Mouse (Mus musculus): ENCODE data around the gene Gm8334. TPM values are rescaled to one million over a fixed set of nuclear protein-coding genes. Genes with fewer than 3 reads are reported as not detected.
"Not testable (repeated sequence)": the region's sequence is repeated elsewhere in the genome, so short reads cannot be mapped to it uniquely, and the experiment has no call there.

Gm8334 gene
- total RNA-seq (2021) = not detected

DNA sequence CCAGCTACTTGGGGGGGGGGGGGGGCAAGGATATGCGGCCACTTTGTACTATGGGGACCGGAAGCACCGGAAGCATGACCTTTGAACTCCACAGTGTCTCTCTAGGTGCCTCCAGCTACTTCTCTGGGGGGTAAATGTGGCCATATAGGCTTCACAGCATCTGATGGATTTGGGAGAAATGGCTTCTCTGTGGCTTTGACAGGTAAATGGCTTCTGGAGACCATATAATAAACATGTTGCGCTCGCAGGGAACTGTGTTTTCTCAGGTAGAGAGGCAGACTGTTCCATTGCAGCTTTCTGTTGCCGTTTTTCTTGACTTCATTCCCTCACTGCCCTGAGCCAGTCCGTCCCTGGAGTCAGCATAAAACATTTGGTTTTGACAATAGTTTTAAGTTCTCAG is at the start of gene Gm8334:
Gm8334 (minus strand) TSS at position 101 of the 400 bp plus-strand sequence.
- DNase-seq (ENCODE audit: extremely low spot score in 1 of 2, low spot score in 1 of 2) = not testable (repeated sequence)

DNA sequence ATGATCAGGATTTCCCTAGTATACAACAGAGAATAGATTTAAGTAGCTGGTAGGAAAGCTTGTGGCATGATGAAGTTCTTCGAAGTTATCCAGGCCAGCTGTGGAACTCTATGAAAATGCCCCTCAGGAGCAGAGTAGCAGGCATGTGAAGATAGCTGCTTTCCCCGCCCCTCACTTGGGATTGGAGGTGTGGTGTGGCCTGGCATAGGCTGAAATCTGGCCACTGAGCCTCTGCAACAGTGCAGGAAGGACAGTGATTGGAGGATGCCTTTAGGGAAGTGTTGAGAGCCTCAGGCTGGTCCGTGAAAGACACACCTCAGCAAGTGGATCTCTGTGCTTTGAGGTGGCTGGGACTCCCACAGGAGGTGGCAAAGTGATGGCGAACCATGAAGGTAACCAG is 48.3 kb upstream of the Gm8334 start, which contains the start of gene Gm15127:
Gm15127 (plus strand) TSS at position 301 of the 400 bp plus-strand sequence.
- DNase-seq (ENCODE audit: extremely low spot score in 1 of 2, low spot score in 1 of 2) = not testable (repeated sequence)

Other genes starting within 250 kb of the Gm8334 start
- gene Gm15114, start 126.2 kb downstream of the Gm8334 start, total RNA-seq (2021) = not detected
- not detected for gene Gm15127, start 48.4 kb upstream of the Gm8334 start, total RNA-seq (2021)
- gene Luzp4, start 242.5 kb upstream of the Gm8334 start, total RNA-seq (2021) = not detected